Mouse (Mus musculus): ENCODE data around the gene Lin52.

Gene Lin52

DNA sequence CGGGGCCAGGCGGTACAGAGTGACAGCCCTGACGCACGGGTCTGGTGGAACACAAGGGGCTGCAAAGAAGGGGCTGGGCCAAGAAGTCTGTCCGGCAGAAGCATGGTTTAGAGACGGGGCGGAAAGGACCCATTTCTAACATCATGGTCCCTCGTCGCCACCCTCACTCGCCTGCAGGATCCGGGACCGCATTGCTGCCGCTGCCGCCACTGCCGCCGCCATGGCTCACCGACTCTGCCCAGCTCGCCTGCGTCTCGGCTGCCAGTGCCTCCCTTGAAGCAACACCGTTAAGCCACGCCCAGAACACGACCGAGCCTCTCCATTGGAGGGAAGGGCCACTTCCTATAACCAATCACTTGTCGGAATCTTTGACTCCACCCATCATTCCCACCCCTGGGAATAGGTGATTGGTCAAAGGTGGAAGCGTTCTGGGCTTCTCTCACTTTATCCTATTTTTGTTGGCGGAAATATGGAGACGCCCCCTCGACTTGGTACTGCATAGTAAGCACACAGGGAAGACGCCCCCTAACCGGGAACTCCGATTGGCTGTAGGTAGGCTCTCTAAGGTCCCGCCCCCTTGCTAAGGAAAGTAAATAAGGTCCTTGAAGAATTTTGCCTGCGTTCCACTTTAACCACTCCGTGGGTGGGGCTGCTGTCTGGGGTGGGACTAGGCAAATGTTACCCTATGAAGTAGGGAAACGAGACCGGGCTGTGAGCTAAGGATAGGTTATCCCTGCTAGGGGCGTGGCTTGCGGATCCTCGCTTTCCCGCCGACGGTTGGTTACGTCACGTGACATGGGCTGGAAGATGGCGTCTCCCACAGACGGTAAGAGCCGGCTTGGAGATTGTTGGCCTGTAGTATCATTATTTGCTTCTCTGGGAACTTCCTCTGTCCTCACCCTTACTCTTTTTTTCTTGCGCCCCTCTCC is at the start of gene Lin52, which contains the start of gene Aldh6a1:
TSS of gene Lin52 (plus strand) at position 705 of the 929 bp plus-strand sequence.
TSS of gene Aldh6a1 (minus strand) at position 287 of the 929 bp plus-strand sequence.
- peak; percentile 99 for DNase-seq (ENCODE audit: low spot score)

DNA sequence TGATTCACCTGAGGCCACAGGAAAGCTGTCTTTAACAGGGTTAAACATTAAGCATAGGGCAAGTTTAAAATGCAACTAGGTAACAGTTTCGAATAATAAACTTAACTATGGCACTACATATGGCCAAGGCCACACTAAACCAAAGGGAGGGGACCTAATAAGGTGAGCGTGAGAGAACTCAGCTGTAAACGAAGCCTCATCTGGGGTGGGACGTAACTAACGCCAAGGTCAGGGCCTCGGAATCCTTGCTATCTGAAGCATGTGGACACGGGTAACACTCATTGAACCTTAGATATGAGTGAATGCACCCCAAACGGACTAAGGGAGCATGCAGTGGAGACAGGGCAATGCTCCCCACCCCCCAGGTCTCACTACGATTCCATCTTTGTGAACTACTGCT is 48.3 kb upstream of the Lin52 start:
- DNase-seq (ENCODE audit: low spot score) = no peak

DNA sequence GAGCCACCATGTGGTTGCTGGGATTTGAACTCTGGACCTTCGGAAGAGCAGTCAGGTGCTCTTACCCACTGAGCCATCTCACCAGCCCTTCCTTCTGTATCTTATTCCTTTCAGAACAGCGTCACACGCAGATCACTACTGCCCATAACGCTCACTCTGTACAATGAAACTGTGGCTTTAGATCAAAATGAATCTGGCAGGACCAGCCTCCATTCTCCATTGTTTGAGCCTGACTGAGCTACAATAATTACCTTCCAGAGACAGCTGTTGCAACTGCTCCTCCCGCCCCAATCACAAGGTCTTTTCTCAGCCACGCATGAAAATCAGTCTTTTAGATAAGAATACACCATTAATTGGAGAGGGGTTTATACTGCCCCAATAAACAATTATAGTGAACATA is 46.7 kb upstream of the Lin52 start:
- no peak for DNase-seq (ENCODE audit: low spot score)

DNA sequence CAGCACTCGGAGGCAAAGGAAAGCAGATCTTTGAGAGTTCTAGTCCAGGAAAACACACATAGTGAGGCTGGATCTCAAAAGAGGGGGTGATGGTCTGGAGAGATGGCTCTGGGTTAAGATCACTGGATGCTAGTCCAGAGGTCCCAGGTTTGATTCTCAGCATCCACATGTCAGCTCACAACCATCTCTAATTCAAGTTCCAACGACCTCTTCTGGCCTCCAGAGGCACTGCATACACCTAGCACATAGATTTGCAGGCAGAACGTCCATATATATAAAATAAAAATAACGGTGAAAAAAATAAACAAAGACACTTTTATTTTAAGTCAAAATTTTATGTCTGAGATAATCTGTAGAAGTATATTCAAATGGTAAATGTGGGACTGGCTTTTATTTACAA is 44.0 kb upstream of the Lin52 start:
- no peak for DNase-seq (ENCODE audit: low spot score)

DNA sequence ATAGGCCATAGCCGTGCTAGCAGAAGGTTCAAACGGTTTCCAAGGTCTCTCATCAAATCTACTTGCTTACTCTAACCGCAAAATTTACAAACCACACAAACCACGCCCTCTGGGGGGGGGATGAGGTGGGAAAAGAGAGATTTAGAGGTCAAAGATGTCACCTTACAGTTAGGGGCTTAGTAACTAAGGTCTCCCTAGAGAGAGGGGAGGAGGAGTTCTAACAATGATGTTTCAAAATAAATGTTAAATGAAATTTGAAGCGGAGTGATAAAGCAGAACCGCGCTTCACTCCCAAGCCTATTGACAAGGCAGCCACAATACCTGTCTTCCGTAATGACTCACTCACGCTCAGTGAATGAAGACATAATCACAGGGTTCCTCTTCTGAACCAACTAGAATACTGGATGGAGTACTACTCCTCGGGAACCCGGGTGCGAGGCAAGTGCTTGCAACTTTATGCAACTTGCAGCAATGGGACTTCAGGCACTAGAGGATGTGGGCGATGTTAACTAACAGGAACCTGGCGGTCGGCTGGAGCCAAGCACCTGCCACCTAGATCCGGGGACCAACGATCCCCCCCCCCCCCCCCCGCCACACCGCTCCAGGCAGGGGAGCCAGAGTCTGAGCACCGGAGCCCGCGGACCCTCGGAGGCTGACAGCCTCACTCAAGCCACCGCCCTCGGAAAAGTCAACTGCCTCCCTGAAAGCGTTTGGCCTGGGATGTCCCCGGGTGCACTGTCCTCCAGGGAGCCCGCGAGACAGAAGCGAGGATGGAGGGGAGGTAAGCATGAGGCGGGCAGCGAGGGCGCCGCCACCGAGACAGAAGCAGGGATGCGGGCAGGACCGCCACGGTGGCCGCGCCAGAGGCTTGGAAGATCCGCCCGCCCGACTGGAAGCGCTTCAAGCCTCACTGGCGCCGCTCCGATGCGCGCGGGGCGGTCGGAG is 43.1 kb upstream of the Lin52 start:
- DNase-seq (ENCODE audit: low spot score) = no peak

DNA sequence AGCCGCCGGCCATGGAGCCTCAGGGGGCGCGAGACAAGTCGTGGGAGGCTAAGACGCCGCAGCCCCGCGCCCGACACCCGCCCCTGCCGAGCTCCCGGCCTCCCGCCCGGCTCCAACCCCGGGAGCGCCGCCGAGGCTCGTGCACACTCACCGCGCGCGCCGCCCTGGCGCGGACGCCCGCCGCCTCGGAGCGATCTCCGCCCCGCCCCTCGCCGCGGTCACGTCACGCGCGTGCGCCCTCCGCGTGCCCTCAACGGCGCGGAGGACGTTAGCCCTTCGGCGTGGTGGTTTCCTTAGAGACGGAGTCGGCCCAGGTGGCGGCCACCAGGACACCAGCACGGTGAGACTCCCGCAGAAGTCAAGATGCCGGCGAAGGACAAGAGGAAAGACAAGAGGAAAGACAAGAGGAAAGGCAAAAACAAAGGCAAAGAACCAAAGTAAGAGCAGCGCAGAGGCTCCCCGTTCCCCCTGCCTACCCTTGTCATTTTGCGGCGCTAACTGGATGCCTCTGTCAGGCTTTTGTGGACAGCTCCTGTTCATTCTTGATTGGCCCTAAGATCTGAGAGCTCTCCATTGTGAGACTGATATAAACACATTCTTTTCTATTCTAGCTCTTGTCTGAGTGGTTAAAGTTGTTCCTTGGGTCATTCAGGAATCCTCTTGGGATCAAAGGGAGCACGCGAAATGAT is 42.3 kb upstream of the Lin52 start, which contains the start of the genes Entpd5 and Bbof1:
TSS of gene Entpd5 (minus strand) at position 211 of the 689 bp plus-strand sequence.
TSS of gene Bbof1 (plus strand) at position 253 of the 689 bp plus-strand sequence.
- peak; percentile 90 for DNase-seq (ENCODE audit: low spot score)

DNA sequence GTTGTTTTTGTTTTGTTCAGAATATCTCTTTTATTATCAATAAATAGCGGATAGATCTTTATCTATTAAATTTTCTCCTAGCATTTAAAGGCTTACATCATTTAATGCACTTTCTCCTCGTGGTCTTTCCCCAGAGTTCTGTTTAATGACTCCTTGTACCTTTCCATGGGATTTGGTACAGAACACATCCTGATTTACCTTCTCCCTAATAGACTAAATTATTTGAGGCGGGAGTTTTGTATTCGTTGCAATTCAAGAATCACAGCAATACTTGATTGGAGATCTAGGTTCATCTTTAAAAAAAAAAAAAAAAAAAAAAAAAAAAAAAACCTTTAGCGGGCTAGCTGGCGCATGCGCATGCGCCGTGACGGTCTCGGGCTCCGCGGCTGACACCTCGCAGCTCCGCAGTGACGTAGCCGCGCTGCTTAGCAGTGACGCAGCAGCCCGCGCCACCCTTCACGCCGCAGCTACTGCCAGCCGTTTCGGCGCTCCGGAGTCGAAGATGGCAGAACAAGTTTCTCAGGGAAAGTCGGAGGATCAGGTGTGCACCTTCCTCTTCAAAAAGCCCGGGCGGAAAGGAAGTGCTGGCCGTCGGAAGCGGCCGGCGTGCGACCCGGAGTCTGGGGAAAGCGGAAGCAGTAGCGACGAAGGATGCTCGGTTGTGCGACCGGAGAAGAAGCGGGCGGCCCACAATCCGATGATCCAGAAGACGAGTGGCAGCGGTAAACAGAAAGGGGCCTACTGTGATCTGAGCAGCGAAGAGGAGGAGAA is 34.2 kb upstream of the Lin52 start, which contains the start of gene Rnf113a2:
TSS of gene Rnf113a2 (plus strand) at position 363 of the 771 bp plus-strand sequence.
- peak; percentile 84 for DNase-seq (ENCODE audit: low spot score)

DNA sequence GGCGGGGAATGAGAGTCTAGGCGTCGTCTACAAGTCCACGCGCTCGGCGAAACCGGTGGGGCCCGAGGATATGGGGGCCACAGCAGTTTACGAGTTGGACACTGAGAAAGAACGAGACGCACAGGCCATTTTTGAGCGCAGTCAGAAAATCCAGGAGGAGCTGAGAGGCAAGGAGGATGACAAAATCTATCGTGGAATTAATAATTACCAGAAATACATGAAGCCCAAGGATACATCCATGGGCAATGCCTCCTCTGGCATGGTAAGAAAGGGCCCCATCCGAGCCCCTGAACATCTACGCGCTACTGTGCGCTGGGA is 33.7 kb upstream of the Lin52 start:
- no peak for DNase-seq (ENCODE audit: low spot score)

DNA sequence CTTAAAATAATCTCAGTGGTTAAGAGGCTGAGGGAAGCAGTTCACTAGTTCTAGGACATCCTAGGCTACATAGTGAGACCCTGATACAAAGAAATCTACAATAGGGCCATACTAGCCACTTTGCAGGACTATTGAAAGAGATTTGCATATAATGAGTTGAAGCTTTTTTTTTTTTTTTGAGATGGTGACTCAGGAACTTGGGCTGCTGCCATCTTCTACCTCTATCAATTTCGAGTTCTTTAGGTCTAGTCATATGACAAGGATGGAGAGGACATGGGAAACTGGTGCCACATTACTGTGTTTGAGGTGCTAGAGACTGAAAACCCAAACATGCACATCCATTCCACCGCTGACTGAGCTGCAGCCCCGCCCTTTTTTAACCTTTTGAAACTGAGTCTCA is 27.2 kb upstream of the Lin52 start:
- DNase-seq (ENCODE audit: low spot score) = no peak

DNA sequence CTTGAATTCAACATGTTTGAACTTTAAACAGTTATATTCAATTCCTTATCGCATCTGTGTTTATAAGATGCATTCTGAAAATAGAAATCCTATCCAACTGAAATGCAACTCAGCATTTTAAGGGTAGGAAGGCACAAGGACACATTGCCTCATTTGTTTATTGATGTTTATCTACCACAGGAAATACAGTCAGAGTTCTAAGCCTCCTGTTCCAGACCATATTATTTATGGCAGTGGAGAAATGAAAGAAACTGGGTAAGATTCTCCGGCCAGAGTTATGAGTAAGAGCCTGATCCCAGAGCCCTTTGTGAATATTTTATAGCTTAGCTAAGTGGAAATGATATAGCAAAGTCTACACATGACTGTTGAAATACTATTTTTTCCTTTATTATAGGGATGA is 21.4 kb upstream of the Lin52 start:
- no peak for DNase-seq (ENCODE audit: low spot score)

DNA sequence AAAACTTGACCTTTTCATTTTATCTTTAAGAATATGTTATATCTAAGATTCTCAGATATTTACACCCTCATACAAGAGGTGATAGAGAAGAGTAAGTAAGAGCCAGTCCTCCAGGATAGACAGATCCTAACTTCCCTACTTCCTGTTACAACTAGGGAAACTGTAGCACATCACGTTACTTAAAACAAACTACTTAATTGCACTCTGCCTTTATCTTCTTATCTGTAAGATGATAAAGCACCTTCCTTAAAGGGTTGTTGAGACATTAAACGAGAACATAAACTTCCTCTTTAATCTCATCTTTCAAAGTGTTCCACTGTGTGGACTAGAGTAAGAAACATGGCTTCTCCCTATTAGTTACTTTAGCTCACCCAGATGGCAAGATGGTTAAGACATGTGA is 12.5 kb upstream of the Lin52 start:
- DNase-seq (ENCODE audit: low spot score) = no peak

DNA sequence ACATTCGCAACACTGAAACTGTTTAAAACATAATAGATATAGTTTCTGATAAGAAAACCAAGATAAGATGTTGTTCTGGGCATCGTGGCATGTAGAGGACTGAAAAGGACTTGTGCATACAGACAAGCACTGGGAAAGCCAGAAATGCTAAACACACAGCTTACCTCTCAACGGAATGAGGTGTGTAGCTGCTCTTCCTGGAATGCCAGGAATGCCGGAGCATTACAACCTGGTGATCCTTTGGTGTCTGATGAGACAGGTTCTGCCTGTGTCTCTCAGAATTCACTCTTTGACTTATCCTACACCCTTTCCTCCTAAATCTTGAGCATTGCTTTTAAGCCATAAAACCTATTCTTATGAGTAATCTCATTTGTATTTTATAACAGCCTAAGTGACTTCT is 8.7 kb upstream of the Lin52 start:
- no peak for DNase-seq (ENCODE audit: low spot score)

DNA sequence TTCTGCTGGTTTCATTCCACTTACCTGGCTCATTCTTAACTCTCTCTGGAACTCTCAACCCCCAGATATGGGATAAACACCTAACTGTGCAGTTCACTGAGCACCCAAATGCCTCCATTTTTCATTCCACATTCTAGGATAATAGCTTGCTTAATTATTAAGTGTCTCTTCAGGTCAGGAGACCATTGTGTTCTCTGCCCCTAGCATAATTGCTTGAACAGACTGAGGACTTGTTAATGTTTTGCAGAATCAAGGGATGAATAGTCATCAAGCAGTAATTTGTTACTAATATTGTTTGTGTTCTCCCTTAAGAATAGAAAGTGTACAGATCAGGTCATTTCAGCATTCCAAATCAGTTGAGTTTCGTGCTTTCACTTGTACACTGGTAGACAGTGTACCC is 3.8 kb upstream of the Lin52 start:
- no peak for DNase-seq (ENCODE audit: low spot score)

DNA sequence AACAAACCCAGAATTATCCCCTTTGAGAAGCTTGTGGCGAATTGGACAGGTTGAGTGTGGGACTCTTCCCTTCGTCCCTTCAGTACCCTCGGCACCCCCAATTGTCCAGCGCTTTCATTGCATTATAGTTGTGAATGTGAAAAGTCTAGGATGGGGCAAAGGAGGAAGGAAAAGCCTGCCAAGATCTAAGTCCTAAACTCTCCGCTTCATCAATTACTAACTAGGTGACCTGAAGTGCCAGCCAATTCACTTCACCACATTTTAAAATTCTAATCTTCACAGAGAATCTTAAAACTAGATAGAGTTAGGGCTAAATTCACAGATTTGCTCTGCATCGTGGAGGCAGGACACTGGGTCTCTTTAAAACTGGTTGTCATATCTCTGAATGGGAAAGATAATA is 3.0 kb upstream of the Lin52 start:
- DNase-seq (ENCODE audit: low spot score) = no peak

DNA sequence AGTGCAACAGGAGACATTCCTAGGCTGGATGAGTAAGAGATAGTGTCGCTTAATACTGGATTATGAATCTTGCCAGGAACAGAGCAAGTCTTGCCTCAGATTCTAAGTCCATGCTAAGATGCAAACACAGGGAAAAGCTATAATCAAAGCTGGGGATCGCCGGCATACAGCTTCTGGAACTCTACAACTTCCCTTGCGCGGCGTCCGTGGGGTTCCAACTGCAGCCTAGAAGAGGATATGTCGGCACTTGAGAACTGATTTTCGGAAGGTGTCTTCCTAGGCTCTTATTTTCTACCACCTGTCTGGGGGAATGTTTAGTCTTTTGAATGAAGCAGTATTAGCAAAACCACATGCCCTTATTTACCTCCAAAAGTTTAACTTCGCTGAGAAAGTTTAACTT is 1.3 kb upstream of the Lin52 start:
- DNase-seq (ENCODE audit: low spot score) = no peak

DNA sequence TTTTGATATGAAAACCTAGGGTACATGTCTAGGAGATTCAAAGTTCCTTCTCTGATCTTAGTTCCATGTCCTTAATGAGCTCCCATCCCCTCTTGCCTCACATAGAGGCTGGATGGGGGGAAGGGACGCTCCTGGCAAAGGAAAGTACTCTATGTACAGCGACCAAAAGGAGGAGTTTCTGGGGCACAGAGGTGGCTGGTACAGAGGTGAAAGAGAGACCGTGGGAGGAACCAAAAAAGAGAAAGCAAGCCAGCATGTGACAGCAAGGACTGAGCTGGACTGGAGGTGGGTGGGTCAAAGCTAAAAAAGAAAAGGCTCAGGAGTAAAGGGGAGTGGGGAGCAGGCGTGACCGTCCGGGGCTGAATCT is 888 bp upstream of the Lin52 start:
- no peak for DNase-seq (ENCODE audit: low spot score)

DNA sequence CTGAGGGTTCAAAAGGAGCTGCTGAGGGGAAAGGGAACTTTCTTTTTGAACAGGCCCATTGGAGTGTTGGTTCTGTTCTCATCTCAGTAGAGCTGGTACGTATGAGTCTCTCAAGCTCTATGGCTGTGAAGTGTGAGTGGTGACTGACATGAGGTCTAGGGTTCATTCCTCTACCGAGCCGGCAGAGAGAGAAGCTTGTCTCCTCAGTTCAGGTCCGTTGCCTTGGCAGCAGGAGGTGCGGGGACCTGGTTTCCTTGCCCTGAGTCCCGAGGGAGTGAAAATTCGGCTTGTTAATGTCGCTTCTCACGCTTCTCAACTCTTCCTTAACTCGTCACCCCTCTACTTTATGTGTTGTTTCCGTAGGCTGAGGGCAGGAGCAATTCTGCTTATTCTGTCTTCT is 579 bp downstream of the Lin52 start:
- DNase-seq (ENCODE audit: low spot score) = no peak

DNA sequence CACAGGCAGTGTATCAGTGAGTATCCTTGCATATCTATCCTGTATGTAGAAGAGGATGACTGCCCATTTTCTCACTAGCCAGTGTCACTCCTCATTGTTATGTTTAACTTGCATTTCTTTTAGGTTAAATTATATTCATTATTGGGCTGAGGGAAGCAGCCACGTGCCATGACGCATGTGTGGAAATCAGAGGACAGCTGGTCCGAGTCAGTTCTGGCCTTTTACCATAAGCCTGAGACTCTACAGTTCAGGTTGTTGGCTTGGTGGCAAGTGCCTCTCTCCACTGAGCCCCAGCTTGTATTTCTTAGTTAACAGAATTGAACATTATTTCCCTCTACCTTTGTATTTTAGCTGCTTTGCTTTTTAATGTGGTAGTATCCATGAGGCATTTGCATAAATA is 5.7 kb downstream of the Lin52 start:
- no peak for DNase-seq (ENCODE audit: low spot score)

DNA sequence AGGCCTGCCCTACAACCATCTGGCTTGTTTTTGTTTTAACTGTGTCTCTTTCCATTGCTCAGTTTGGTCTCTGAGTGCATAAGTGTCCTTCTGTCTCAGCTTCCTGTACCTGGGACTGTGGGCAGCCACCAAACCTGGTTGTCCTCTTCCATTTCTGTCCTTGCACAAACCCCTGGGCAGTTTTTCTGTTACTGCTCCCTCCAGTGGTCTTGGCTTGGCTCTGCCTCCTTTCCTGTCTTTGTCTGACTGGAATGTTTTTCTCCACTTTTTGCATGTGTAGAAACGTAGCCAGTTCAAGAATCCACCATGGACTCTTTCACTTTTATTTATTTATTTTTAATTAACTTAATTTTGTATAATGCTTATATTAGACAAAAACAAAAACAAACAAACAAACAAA is 8.6 kb downstream of the Lin52 start:
- DNase-seq (ENCODE audit: low spot score) = no peak

DNA sequence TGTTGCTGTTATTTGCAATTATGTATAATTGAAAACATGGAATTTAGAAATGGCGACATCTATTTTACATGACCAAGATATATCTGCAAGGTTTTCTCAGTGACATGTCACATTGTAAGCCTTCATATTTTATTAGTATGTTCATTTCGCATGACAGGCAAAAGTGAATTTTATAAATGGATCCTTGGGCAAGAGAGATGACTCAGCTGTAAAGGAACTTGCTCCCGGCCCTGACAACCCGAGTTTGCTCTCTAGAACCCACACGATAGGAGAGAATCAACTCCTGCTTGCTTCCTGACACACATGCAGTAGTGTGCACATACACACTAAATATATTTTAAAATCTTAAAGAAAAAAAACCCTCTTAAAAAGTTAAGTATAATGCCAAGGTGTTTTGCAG is 10.2 kb downstream of the Lin52 start:
- no peak for DNase-seq (ENCODE audit: low spot score)

DNA sequence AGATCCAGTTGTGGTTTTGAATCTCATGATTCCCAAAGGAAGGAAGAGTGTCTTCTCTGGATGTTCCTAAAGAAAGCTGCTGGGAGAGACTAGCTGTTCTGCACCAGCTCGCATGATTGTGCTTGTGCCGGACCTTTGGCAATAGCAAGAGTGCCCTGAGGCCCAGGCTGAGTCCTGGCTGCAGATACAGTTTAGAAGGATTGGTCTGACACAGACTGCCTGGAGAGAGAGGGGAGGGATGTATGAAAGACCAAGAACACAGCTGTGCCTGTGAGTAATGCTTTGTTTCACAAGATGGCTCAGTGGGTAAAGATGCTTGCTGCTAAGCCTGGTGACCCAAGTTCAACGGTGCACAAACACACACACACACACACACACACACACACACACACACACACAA is 11.6 kb downstream of the Lin52 start:
- no peak for DNase-seq (ENCODE audit: low spot score)

All from layer of hippocampus, adult 11-12 months (tissue).